Mouse (Mus musculus): ENCODE results near the gene Tmub2. TPM values are rescaled to one million over a fixed set of nuclear protein-coding genes. Genes with fewer than 3 reads are reported as not detected.
A peak's percentile ranks its signal among the peaks of the same experiment; 100 is the strongest.

Gene Tmub2
- polyA plus RNA-seq, 1 experiment = 59.7 TPM

- DNase-seq = no peak
- H3K27ac ChIP-seq (ENCODE audit: insufficient read depth, low read depth, low read length) = no peak overlapping the region
- no peak overlapping the region for H3K4me3 ChIP-seq (ENCODE audit: insufficient read depth, low read depth, low read length)
- TF ChIP-seq CTCF (conservative IDR thresholded peaks at IDR 0.05; ENCODE audit: insufficient read depth, insufficient read length, low read depth, low read length) (no peak), POLR2A (IDR thresholded peaks at IDR 0.05; ENCODE audit: low read depth, low read length) (no peak)
- WGBS = 82% methylated on average over 9 of the region's 9 CpGs
- no peaks in the 10 kb centered on the region for H3K27me3 ChIP-seq (replicated peaks; ENCODE audit: control insufficient read depth, insufficient read depth, low read length)
- H3K4me1 ChIP-seq (ENCODE audit: control insufficient read depth, insufficient read depth, low read length) = peaks cover 19% of the 10 kb centered on the region
- H3K36me3 ChIP-seq (ENCODE audit: control insufficient read depth, insufficient read depth, low read length) = peaks cover 3% of the 10 kb centered on the region; the same call in 1 of the 2 replicates
These were observed 23.4 kb downstream of the Tmub2 start for GRCm38 (mm10) chr11:102308104-102308503.

- Histone ChIP-seq H3K27ac (ENCODE audit: insufficient read depth, low read depth, low read length) (0 out of 2 replicates have a peak overlapping the region, but pooled peaks have one; percentile 5), H3K4me1 (ENCODE audit: control insufficient read depth, insufficient read depth, low read length) (peaks cover 19% of the 10 kb centered on the region), H3K4me3 (ENCODE audit: insufficient read depth, low read depth, low read length) (peak overlapping the region; percentile 30), H3K36me3 (ENCODE audit: control insufficient read depth, insufficient read depth, low read length) (peaks cover 3% of the 10 kb centered on the region; the same call in 1 of the 2 replicates), H3K27me3 (replicated peaks; ENCODE audit: control insufficient read depth, insufficient read depth, low read length) (no peaks in the 10 kb centered on the region)
- 2% methylated on average over 27 of the region's 27 CpGs for WGBS
- peak; percentile 98 for DNase-seq
- TF ChIP-seq POLR2A (IDR thresholded peaks at IDR 0.05; ENCODE audit: low read depth, low read length) = no peak
- TF ChIP-seq CTCF (conservative IDR thresholded peaks at IDR 0.05; ENCODE audit: insufficient read depth, insufficient read length, low read depth, low read length) = peak; percentile 90
These were observed 24.2 kb downstream of the Tmub2 start for GRCm38 (mm10) chr11:102308979-102309378.

- Histone ChIP-seq H3K27ac (ENCODE audit: insufficient read depth, low read depth, low read length) (no peak overlapping the region), H3K4me1 (ENCODE audit: control insufficient read depth, insufficient read depth, low read length) (peaks cover 19% of the 10 kb centered on the region), H3K4me3 (ENCODE audit: insufficient read depth, low read depth, low read length) (peak overlapping the region; percentile 30; the same call in 1 of the 2 replicates), H3K36me3 (ENCODE audit: control insufficient read depth, insufficient read depth, low read length) (peaks cover 3% of the 10 kb centered on the region; the same call in 1 of the 2 replicates), H3K27me3 (replicated peaks; ENCODE audit: control insufficient read depth, insufficient read depth, low read length) (no peaks in the 10 kb centered on the region)
- 83% methylated on average over 22 of the region's 22 CpGs for WGBS
- TF ChIP-seq POLR2A (IDR thresholded peaks at IDR 0.05; ENCODE audit: low read depth, low read length) = no peak
- no peak for TF ChIP-seq CTCF (conservative IDR thresholded peaks at IDR 0.05; ENCODE audit: insufficient read depth, insufficient read length, low read depth, low read length)
- DNase-seq = no peak
These were observed 25.3 kb downstream of the Tmub2 start for GRCm38 (mm10) chr11:102309821-102310617.

GRCm38 (mm10) chr11:102310768-102311695, 26.3 kb downstream of the Tmub2 start:
- Histone ChIP-seq H3K4me1 (ENCODE audit: control insufficient read depth, insufficient read depth, low read length) (peaks cover 27% of the 10 kb centered on the region), H3K27me3 (replicated peaks; ENCODE audit: control insufficient read depth, insufficient read depth, low read length) (no peaks in the 10 kb centered on the region), H3K27ac (ENCODE audit: insufficient read depth, low read depth, low read length) (peak overlapping the region; percentile 26; the same call in 1 of the 2 replicates), H3K36me3 (ENCODE audit: control insufficient read depth, insufficient read depth, low read length) (peaks cover 3% of the 10 kb centered on the region; the same call in 1 of the 2 replicates), H3K4me3 (ENCODE audit: insufficient read depth, low read depth, low read length) (peak overlapping the region; percentile 7; the same call in 1 of the 2 replicates)
- 34% methylated on average over 38 of the region's 38 CpGs for WGBS
- peak; percentile 39 for DNase-seq
- TF ChIP-seq CTCF (conservative IDR thresholded peaks at IDR 0.05; ENCODE audit: insufficient read depth, insufficient read length, low read depth, low read length) (no peak), POLR2A (IDR thresholded peaks at IDR 0.05; ENCODE audit: low read depth, low read length) (no peak)

GRCm38 (mm10) chr11:102311966-102312365, 27.2 kb downstream of the Tmub2 start:
- TF ChIP-seq CTCF (conservative IDR thresholded peaks at IDR 0.05; ENCODE audit: insufficient read depth, insufficient read length, low read depth, low read length) (no peak), POLR2A (IDR thresholded peaks at IDR 0.05; ENCODE audit: low read depth, low read length) (no peak)
- H3K27me3 ChIP-seq (replicated peaks; ENCODE audit: control insufficient read depth, insufficient read depth, low read length) = no peaks in the 10 kb centered on the region
- H3K27ac ChIP-seq (ENCODE audit: insufficient read depth, low read depth, low read length) = no peak overlapping the region
- peaks cover under 1% of the 10 kb centered on the region; the same call in 1 of the 2 replicates for H3K36me3 ChIP-seq (ENCODE audit: control insufficient read depth, insufficient read depth, low read length)
- peaks cover 30% of the 10 kb centered on the region for H3K4me1 ChIP-seq (ENCODE audit: control insufficient read depth, insufficient read depth, low read length)
- H3K4me3 ChIP-seq (ENCODE audit: insufficient read depth, low read depth, low read length) = no peak overlapping the region
- 91% methylated on average over 4 of the region's 4 CpGs for WGBS
- DNase-seq = no peak

- WGBS = 89% methylated on average over 6 of the region's 6 CpGs
- no peaks in the 10 kb centered on the region; the same call in 1 of the 2 replicates for H3K36me3 ChIP-seq (ENCODE audit: control insufficient read depth, insufficient read depth, low read length)
- no peaks in the 10 kb centered on the region for H3K27me3 ChIP-seq (replicated peaks; ENCODE audit: control insufficient read depth, insufficient read depth, low read length)
- H3K4me3 ChIP-seq (ENCODE audit: insufficient read depth, low read depth, low read length) = no peak overlapping the region
- DNase-seq = no peak
- H3K4me1 ChIP-seq (ENCODE audit: control insufficient read depth, insufficient read depth, low read length) = peaks cover 30% of the 10 kb centered on the region
- TF ChIP-seq POLR2A (IDR thresholded peaks at IDR 0.05; ENCODE audit: low read depth, low read length) = no peak
- TF ChIP-seq CTCF (conservative IDR thresholded peaks at IDR 0.05; ENCODE audit: insufficient read depth, insufficient read length, low read depth, low read length) = no peak
- H3K27ac ChIP-seq (ENCODE audit: insufficient read depth, low read depth, low read length) = no peak overlapping the region
These were observed 27.9 kb downstream of the Tmub2 start for GRCm38 (mm10) chr11:102312586-102312985.
